Comparison of ENCODE assay signal across 9 mouse cellular contexts in genomic region chr9:21691862-21692261, GRCm38 (mm10). TPM values are rescaled to one million over a fixed set of nuclear protein-coding genes. Genes with fewer than 3 reads are reported as not detected.
DNase-seq lines count a peak whose midpoint lies in the region; ATAC-seq and TF ChIP-seq lines count a peak whose summit lies in the region.
"Had no signal": no experiment of that assay in that cellular context is flagged by ENCODE, and none has a peak within 500 bp of the region (broad histone marks: within the 10 kb centered on the region; RNA-seq: fewer than 3 reads in every experiment).

No protein-coding gene starts in this region.

- no peak overlapping the region for H3K9ac ChIP-seq in midbrain, embryonic 12.5 days (replicated peaks)
- H3K9ac ChIP-seq: embryonic facial prominence, embryonic 13.5 days had no signal

- peak; percentile 58 for DNase-seq in heart, postnatal 4 days
- DNase-seq in heart, embryonic 10.5 days (ENCODE audit: low spot score), result no peak
- DNase-seq in 416B (ENCODE audit: low read depth) (peak; percentile 51), MN1 (ENCODE audit: low spot score) (peak; percentile 31)
- DNase-seq in yolk sac, embryonic 10.5 days (ENCODE audit: low spot score), result no peak
- no peak for DNase-seq in right cerebral cortex, postnatal 10 days (ENCODE audit: low spot score in 2 of 2)

- no peak overlapping the region for H3K27ac ChIP-seq in heart, embryonic 10.5 days
- no peak overlapping the region for H3K27ac ChIP-seq in embryonic fibroblast, embryonic 13.5 days (ENCODE audit: insufficient read depth, low read length)
- no peak overlapping the region for H3K27ac ChIP-seq in midbrain, embryonic 12.5 days (replicated peaks)
- H3K27ac ChIP-seq: embryonic facial prominence, embryonic 13.5 days had no signal

- 33% methylated on average over 2 of the region's 2 CpGs for WGBS in heart, embryonic 10.5 days
- 49% methylated on average over 2 of the region's 2 CpGs for WGBS in midbrain, embryonic 12.5 days

- peak; percentile 30; the same call in 1 of the 2 replicates for ATAC-seq in midbrain, embryonic 12.5 days (ENCODE audit: low FRiP score, low read depth)

- no peak overlapping the region for H3K4me2 ChIP-seq in midbrain, embryonic 12.5 days (replicated peaks)
- H3K4me2 ChIP-seq: embryonic facial prominence, embryonic 13.5 days had no signal

- TF ChIP-seq CTCF in embryonic fibroblast, embryonic 13.5 days (IDR thresholded peaks at IDR 0.05; ENCODE audit: borderline replicate concordance, insufficient read depth, low read length), result peak; percentile 33; the same call in 1 of the 2 replicates

- H3K27me3 ChIP-seq in heart, embryonic 10.5 days (ENCODE audit: insufficient read depth, poor library complexity, severe bottlenecking), result no peaks in the 10 kb centered on the region
- no peaks in the 10 kb centered on the region for H3K27me3 ChIP-seq in midbrain, embryonic 12.5 days
- H3K27me3 ChIP-seq: embryonic facial prominence, embryonic 13.5 days had no signal

- TF ChIP-seq POLR2A in embryonic fibroblast, embryonic 13.5 days (IDR thresholded peaks at IDR 0.05; ENCODE audit: low read depth, low read length), result no peak

- H3K9me3 ChIP-seq in heart, embryonic 10.5 days, result no peaks in the 10 kb centered on the region
- H3K9me3 ChIP-seq in midbrain, embryonic 12.5 days, result no peaks in the 10 kb centered on the region
- H3K9me3 ChIP-seq: embryonic facial prominence, embryonic 13.5 days had no signal

- H3K4me3 ChIP-seq in heart, embryonic 10.5 days, result no peak overlapping the region
- no peak overlapping the region for H3K4me3 ChIP-seq in embryonic fibroblast, embryonic 13.5 days (ENCODE audit: insufficient read depth, low read length)
- H3K4me3 ChIP-seq in midbrain, embryonic 12.5 days, result no peak overlapping the region
- H3K4me3 ChIP-seq: embryonic facial prominence, embryonic 13.5 days had no signal

- peaks cover 11% of the 10 kb centered on the region; the same call in 1 of the 2 replicates for H3K4me1 ChIP-seq in heart, embryonic 10.5 days
- no peaks in the 10 kb centered on the region for H3K4me1 ChIP-seq in embryonic fibroblast, embryonic 13.5 days (ENCODE audit: control insufficient read depth, insufficient read depth, low read length)
- H3K4me1 ChIP-seq in midbrain, embryonic 12.5 days, result no peaks in the 10 kb centered on the region
- H3K4me1 ChIP-seq: embryonic facial prominence, embryonic 13.5 days had no signal

- peaks cover 94% of the 10 kb centered on the region for H3K36me3 ChIP-seq in heart, embryonic 10.5 days
- H3K36me3 ChIP-seq in midbrain, embryonic 12.5 days, result peaks cover 87% of the 10 kb centered on the region

RNA-seq across cellular contexts. Expression of gene Ldlr, which starts 31.4 kb away (rescaled TPM):
- 10 to 100 TPM; 39.9 to 43.5 TPM for total RNA-seq in heart, postnatal 4 days (2021)
- polyA plus RNA-seq in heart, embryonic 10.5 days (2016; fragmentation: Nextera tagmentation; extraction: Ambion mirVana), result 36.6 and 42.9 TPM in 2 replicates
- polyA plus RNA-seq in embryonic fibroblast, embryonic 13.5 days (2011; ENCODE audit: insufficient read length, low read depth, missing spikeins), result 54.6 and 74.3 TPM in 2 replicates
- polyA plus RNA-seq in midbrain, embryonic 12.5 days (2016; fragmentation: Nextera tagmentation; extraction: Ambion mirVana), result 39.5 and 43.5 TPM in 2 replicates

Comparison
In these comparisons a context has a peak if more than half of its experiments do, and no peak if none do; other contexts are left out.
1. DNase-seq: peak in heart, postnatal 4 days (single experiment), 416B (single experiment) and MN1 (single experiment); none in heart, embryonic 10.5 days (single experiment), yolk sac, embryonic 10.5 days (single experiment) and right cerebral cortex, postnatal 10 days (0 of 2).